Mouse (Mus musculus) cerebellum, postnatal 25 days (tissue): ENCODE data around the gene Tacr3.

Experiments
- DNase-seq, 2 experiments: peaks; one replicate each; pipeline ENCODE4 v3.0.0; 2021; ENCODE audit warnings: mixed read lengths in 2 of 2

The Tacr3 gene

DNA sequence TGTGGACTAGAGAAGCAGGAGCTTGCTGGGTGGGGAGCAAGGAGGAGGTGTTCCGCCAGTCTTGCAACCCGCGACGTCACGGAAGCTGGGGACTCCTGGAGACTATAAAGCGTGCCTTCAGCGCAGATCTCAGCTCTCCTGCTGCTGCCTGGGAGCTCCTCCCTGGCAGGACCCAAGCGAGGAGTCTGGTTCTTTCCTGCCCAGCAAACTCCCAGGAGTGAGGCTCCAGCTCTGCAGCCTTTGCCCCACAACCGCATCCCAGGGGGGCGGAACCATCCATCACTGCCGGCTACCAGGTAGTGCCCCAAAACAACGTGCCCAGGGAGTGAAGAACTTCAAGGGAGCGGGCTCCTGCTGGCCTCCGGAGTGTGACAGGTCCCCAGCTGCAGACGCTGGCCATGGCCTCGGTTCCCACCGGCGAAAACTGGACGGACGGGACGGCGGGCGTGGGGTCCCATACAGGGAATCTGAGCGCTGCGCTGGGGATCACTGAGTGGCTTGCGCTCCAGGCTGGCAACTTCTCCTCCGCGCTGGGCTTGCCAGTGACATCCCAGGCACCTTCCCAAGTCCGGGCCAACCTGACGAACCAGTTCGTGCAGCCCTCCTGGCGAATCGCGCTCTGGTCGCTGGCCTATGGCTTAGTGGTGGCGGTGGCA lies at the start of gene Tacr3:
Gene Tacr3 (plus strand): TSS at position 133 of the 656 bp plus-strand sequence.
- DNase-seq, result peak; percentile 4 to 5

DNA sequence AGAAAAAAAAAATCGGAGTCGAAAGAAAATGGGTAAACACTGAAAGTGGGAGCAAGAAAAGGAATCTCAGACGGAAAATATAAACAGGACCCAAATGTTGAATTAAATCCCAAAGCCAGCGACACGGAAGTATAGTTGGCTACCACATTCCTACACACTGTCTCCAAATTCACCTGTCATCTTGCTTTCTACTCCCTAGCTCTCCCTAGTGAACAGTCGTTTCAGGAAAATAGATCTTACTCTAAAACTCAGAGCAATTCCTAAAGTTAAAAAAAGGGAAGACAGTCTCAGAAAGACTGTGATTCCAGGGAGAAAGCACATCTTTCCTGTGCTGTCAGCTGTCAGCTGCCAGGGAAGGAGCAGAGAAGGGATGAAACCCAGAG lies 324 bp upstream of the Tacr3 start:
- DNase-seq, result no peak

DNA sequence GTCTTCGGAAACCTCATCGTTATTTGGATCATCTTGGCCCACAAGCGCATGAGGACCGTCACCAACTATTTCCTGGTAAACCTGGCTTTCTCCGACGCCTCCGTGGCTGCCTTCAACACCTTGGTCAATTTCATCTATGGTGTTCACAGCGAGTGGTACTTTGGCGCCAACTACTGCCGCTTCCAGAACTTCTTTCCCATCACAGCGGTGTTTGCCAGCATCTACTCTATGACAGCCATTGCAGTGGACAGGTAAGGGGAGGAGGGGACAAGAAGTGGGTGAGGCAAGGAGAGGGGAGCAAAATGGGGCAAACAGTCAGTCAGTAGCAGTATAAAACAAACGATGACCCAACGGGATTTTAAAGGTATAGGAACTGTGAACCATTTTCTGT lies 719 bp downstream of the Tacr3 start:
- no peak for DNase-seq

DNA sequence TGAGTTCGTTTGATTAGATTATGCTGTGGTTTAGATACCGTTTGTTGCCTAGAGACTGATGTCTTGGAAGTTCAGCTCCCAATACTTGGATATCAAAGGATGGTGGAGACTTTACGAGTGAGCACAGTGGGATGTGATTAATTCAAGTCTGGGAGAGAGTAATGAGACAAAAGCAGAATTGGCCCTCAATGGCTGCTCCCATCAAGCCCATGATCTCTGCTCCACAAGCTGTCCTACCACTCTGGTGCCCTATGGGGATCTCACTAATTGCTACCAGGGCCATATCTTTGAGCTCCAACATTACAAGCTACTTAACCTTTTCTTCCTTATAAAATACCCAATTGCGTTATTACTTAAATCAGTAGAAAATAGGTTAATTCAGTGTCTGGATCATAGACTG lies 22.5 kb downstream of the Tacr3 start:
- DNase-seq, result no peak

DNA sequence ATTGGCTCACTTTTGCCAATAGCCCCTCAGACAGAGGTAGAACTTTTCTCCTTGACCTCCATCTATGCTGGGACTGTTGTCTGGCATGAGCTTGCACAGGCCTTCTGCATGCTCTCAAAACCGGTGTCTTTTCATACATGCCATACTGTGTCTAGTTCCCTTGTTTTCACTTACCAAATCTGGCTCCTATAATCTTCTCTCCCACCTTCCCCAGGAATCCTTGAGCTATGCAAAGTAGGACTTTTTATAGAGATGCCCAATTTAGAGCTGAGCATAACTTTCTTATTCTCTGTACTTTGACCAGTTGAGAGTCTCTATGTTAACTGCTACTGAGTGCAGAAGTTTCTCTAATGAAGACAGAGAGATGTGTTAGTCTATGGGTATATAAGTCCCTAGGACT lies 48.9 kb downstream of the Tacr3 start:
- no peak for DNase-seq

DNA sequence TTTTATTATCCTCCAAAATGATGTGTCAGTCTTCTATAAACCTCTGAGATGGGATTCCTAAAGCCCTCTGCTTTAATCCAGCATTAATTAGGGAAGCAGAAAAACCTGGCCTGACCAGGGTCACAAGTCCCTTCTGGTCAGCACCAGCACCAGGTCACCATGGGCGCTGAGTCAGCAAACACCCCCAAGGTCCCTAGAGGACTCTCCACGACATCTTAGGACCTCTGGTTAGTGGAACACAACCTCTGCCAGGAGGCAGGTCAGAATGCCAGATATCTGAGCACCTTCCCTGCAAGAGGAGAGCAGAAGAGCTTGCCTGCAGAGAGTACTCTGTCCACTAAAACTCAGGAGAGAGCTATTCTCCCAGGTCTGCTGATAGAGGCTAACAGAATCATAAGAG lies 67.0 kb downstream of the Tacr3 start:
- DNase-seq, result no peak

DNA sequence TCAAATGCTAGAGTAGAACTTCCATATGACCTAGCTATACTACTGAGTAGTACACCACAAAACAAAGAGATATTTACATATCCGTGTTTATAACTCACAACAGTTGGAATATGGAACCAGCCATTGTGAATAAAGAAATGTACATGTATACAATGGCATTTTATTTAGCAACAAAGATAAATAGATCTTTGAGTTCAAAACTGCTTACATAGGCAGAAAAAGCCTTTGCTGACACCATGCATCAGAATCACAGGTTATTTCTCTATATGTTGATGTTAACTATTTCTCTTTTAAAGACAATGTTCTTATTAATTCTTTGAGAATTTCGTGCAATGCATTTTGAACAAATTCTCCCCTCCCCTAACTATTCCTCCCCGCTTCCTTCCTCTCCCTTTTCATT lies 80.1 kb downstream of the Tacr3 start:
- DNase-seq, result no peak

DNA sequence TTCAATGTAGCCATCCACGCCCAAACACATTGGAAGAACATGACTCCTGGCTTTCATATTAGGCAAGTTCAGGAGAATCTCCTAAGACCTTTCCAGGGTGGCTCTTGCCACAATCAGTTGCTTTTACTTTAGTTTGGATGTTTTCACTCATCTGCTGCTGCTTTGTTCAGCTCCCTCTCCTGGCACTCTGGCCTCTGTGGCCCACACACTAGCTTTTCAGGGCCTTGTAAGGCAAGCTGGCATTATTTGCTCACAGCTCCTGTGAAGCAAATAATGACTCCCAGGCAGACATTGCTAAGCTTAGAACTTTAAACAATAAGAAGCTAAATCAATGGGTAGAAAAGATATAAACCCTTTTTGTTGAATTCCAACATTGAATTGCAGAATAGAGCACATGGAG lies 105.9 kb downstream of the Tacr3 start:
- DNase-seq, result no peak

DNA sequence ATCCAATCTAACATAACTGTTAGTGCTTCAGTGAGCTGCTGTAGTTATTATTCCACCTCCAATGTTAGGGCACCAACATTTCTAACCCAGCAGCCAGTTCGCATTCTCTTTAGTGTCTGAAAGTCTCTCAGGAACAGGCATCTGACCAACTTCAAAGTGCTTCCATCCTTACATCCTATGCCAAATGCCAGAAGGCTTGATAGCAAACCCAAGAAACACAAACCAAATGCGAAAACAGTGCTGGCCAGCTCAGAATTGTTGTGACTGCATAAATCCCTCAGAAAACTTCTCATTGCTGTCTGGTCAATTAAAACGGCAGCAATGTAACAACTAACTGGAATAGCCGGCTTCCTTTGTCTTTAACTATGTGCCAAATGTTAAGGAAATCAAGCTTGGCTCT lies 106.7 kb downstream of the Tacr3 start:
- DNase-seq, result no peak

DNA sequence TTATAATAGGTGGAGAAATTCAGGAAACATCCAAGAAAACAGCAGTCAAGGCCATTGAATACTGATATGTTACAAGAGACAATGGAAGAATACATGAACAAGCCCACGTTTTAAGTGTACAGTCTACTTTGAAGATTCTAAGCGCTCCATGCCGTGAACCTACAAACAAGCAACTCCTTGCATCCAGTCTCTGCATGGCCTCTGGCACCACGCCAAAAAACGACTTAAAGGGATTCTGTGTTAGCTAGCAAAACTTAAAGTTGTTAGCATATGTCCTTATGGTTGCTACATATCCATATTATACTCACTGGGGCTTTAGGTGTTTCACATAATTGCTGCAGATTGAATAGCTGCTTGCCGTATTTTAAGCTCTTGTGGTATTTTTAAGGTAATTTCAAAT lies 134.7 kb downstream of the Tacr3 start:
- DNase-seq, result peak; percentile 3 to 23

DNA sequence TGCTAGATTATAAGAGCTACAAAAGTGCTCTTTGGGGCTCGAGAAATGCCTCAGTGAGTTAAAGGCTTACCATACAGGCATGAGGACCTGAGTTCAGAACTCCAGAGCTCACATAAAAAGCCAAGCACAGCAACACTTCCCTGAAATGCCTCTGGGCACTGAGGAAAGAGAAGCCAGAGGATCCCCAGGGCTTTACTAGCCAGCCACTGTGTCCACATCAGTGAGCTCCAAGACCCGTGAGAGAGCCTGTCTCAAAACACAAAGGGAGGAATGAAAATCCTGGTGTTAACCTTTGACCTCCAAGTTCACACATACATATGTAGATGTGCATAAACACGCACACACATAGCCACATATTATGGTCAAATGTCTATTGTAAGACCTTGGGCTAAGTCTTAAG lies 150.1 kb downstream of the Tacr3 start:
- DNase-seq, result no peak

DNA sequence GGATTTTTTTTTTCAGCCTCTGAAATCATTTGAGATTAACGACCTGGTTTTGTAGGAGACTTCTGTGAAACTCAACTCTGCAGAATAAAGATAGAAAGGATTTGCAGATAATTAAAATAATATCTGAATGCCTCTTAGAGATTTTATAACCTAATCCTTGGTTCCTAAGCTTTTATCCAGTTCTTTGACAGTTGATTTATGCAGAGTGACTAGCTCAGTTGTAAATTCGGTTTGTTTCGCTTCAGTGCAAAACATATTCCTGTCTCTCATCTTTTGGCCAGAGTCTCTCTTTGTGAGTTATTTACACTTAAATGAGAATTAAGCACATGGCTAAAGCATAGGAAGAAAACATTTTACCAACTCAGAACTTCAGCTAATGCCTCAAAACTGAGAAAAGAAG lies 151.3 kb downstream of the Tacr3 start:
- DNase-seq, result no peak
